Mouse (Mus musculus) gastrocnemius, adult 8-10 months (tissue): ENCODE data around the gene Ly6g6c. TPM values are rescaled to one million over a fixed set of nuclear protein-coding genes. Genes with fewer than 3 reads are reported as not detected.
A peak's percentile ranks its signal among the peaks of the same experiment; 100 is the strongest.

Experiments used
- DNase-seq, 2 experiments: peaks; one replicate each; pipeline ENCODE4 v3.0.0; 2022; ENCODE audit warnings: low spot score in 2 of 2
- total RNA-seq, 4 experiments: library from RNA; stranded (reverse); gene quantifications; 2 replicates each; pipeline ENCODE4 v1.2.4; 2022

Gene Ly6g6c
- total RNA-seq = not detected

- DNase-seq = peak in 1 of 2 experiments; percentile 53
Measured at GRCm38 (mm10) chr17:35064951-35065947, at the start of gene Ly6g6c. Gene Ly6g6c (plus strand): TSS chr17:35065388.

- DNase-seq = peak; percentile 35 to 43
Measured at GRCm38 (mm10) chr17:35016376-35016775, 48.8 kb upstream of the Ly6g6c start, which contains the start of gene Vwa7. Gene Vwa7 (plus strand): TSS chr17:35016579.

GRCm38 (mm10) chr17:35016791-35017705 lies 48.1 kb upstream of the Ly6g6c start:
- no peak for DNase-seq

- no peak for DNase-seq
Measured at GRCm38 (mm10) chr17:35017706-35018030, 47.5 kb upstream of the Ly6g6c start.

GRCm38 (mm10) chr17:35018171-35018570 lies 47.0 kb upstream of the Ly6g6c start:
- DNase-seq = no peak

- no peak for DNase-seq
Measured at GRCm38 (mm10) chr17:35019894-35020293, 45.3 kb upstream of the Ly6g6c start.

- DNase-seq = no peak
Measured at GRCm38 (mm10) chr17:35020551-35020950, 44.6 kb upstream of the Ly6g6c start.

GRCm38 (mm10) chr17:35021163-35021808 lies 43.9 kb upstream of the Ly6g6c start:
- peak; percentile 80 to 87 for DNase-seq

- no peak for DNase-seq
Measured at GRCm38 (mm10) chr17:35021842-35022477, 43.2 kb upstream of the Ly6g6c start.

GRCm38 (mm10) chr17:35022541-35023060 lies 42.6 kb upstream of the Ly6g6c start:
- DNase-seq = no peak

GRCm38 (mm10) chr17:35023221-35023620 lies 42.0 kb upstream of the Ly6g6c start:
- DNase-seq = no peak

- no peak for DNase-seq
Measured at GRCm38 (mm10) chr17:35023756-35024155, 41.4 kb upstream of the Ly6g6c start.

- no peak for DNase-seq
Measured at GRCm38 (mm10) chr17:35024261-35024660, 40.9 kb upstream of the Ly6g6c start.

GRCm38 (mm10) chr17:35024691-35025488 lies 40.3 kb upstream of the Ly6g6c start:
- no peak for DNase-seq

- no peak for DNase-seq
Measured at GRCm38 (mm10) chr17:35026206-35026605, 39.0 kb upstream of the Ly6g6c start.

- DNase-seq = no peak
Measured at GRCm38 (mm10) chr17:35027277-35028068, 37.7 kb upstream of the Ly6g6c start, which contains the start of gene Sapcd1. Gene Sapcd1 (minus strand): TSS chr17:35028016.

- no peak for DNase-seq
Measured at GRCm38 (mm10) chr17:35028315-35028714, 36.9 kb upstream of the Ly6g6c start.

GRCm38 (mm10) chr17:35029691-35030532 lies 35.3 kb upstream of the Ly6g6c start:
- no peak for DNase-seq
